Comparison of ENCODE assay signal across 12 mouse cellular contexts in genomic region chr1:90758091-90758673, GRCm38 (mm10).
DNase-seq lines count a peak whose midpoint lies in the region; ATAC-seq lines count a peak whose summit lies in the region.
"Had no signal": no experiment of that assay in that cellular context is flagged by ENCODE, and none has a peak within 500 bp of the region (broad histone marks: within the 10 kb centered on the region; RNA-seq: fewer than 3 reads in every experiment).

No protein-coding gene starts in this region.

- H3K9me3 ChIP-seq in lung, embryonic 16.5 days (ENCODE audit: control insufficient read depth, low read length) = no peaks in the 10 kb centered on the region
- H3K9me3 ChIP-seq in heart, embryonic 11.5 days (replicated peaks; ENCODE audit: control insufficient read depth, low read length) = no peaks in the 10 kb centered on the region
- H3K9me3 ChIP-seq: liver, embryonic 13.5 days; midbrain, embryonic 15.5 days had no signal

- H3K4me2 ChIP-seq in lung, embryonic 16.5 days (ENCODE audit: low read depth, low read length) = no peak overlapping the region
- no peak overlapping the region for H3K4me2 ChIP-seq in heart, embryonic 11.5 days
- H3K4me2 ChIP-seq: liver, embryonic 13.5 days; midbrain, embryonic 15.5 days had no signal

- no peaks in the 10 kb centered on the region for H3K36me3 ChIP-seq in lung, embryonic 16.5 days (ENCODE audit: control insufficient read depth, insufficient read depth, low read length)
- no peaks in the 10 kb centered on the region for H3K36me3 ChIP-seq in heart, embryonic 11.5 days (ENCODE audit: control insufficient read depth, insufficient read depth, low read length)
- H3K36me3 ChIP-seq: liver, embryonic 13.5 days; midbrain, embryonic 15.5 days had no signal

- H3K27ac ChIP-seq in lung, embryonic 16.5 days (ENCODE audit: low read length) = peak overlapping the region; percentile 34
- no peak overlapping the region for H3K27ac ChIP-seq in heart, embryonic 11.5 days (ENCODE audit: low read depth, low read length)
- H3K27ac ChIP-seq: liver, embryonic 13.5 days; midbrain, embryonic 15.5 days; stomach, postnatal 0 days had no signal

- H3K9ac ChIP-seq in lung, embryonic 16.5 days (ENCODE audit: low read length) = no peak overlapping the region
- no peak overlapping the region for H3K9ac ChIP-seq in heart, embryonic 11.5 days (ENCODE audit: low read depth, low read length)
- H3K9ac ChIP-seq: liver, embryonic 13.5 days; midbrain, embryonic 15.5 days had no signal

- no peaks in the 10 kb centered on the region for H3K27me3 ChIP-seq in lung, embryonic 16.5 days (ENCODE audit: control insufficient read depth, insufficient read depth, low read depth, low read length)
- no peaks in the 10 kb centered on the region for H3K27me3 ChIP-seq in heart, embryonic 11.5 days (ENCODE audit: control insufficient read depth, insufficient read depth, low read length)
- H3K27me3 ChIP-seq: liver, embryonic 13.5 days; midbrain, embryonic 15.5 days had no signal

- peak; percentile 81 for ATAC-seq in lung, embryonic 16.5 days (ENCODE audit: low read depth)
- peak; percentile 39; the same call in 1 of the 2 replicates for ATAC-seq in heart, embryonic 11.5 days (replicated peaks; ENCODE audit: insufficient number of reproducible peaks, low FRiP score, low TSS enrichment)
- no peak for ATAC-seq in inflammation-experienced regulatory T-cells, adult 6 months
- ATAC-seq: midbrain, embryonic 15.5 days had no signal

- no peak for DNase-seq in lung, postnatal 4 days
- peak; percentile 14 for DNase-seq in kidney, adult 18-20 months
- peak; percentile 29 to 56 for DNase-seq in kidney, postnatal 4 days
- no peak for DNase-seq in frontal cortex, adult 2 months (ENCODE audit: extremely low spot score in 1 of 2, low spot score in 1 of 2)
- no peak for DNase-seq in thymus, postnatal 25 days
- DNase-seq: cerebellum, adult 8-10 months; liver, embryonic 13.5 days had no signal

- 46% methylated on average over 4 of the region's 4 CpGs for WGBS in lung, embryonic 16.5 days
- WGBS in heart, embryonic 11.5 days (ENCODE audit: insufficient replicate concordance) = 57% methylated on average over 4 of the region's 4 CpGs

- peaks cover 5% of the 10 kb centered on the region; the same call in 1 of the 2 replicates for H3K4me1 ChIP-seq in lung, embryonic 16.5 days (replicated peaks; ENCODE audit: control insufficient read depth, insufficient read depth, low read length)
- H3K4me1 ChIP-seq in heart, embryonic 11.5 days (ENCODE audit: control insufficient read depth, insufficient read depth, low read length) = peaks cover 19% of the 10 kb centered on the region
- H3K4me1 ChIP-seq: liver, embryonic 13.5 days had no signal

- H3K4me3 ChIP-seq in lung, embryonic 16.5 days (ENCODE audit: low read length) = no peak overlapping the region
- no peak overlapping the region for H3K4me3 ChIP-seq in heart, embryonic 11.5 days (ENCODE audit: low read depth, low read length)
- H3K4me3 ChIP-seq: liver, embryonic 13.5 days; midbrain, embryonic 15.5 days had no signal

Comparison
In these comparisons a context has a peak if more than half of its experiments do, and no peak if none do; other contexts are left out.
1. DNase-seq: peak in kidney, adult 18-20 months (single experiment) and kidney, postnatal 4 days (2 of 2); none in lung, postnatal 4 days (0 of 2), frontal cortex, adult 2 months (0 of 2) and thymus, postnatal 25 days (single experiment).